ENCODE assay signal across 23 mouse cellular contexts in the genomic region with DNA sequence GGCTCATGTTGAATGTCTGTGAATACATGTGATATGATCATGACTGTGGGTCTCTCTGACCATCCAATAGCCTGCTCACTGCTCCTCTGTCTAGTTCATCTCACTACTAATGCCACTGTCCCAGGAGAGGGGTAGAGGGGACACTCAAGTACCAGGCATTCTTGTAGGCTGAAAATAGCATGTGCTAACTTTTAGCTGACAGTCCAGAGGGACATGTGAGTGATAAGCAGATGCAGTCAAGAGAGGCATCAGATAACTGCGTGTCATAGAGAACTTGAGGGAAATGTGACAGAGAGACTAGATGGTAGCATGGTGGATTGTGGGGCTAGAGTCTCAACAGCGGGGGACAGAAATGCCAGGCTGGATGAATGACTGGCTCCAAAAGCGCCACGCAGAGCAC.
DNase-seq lines count a peak whose midpoint lies in the region; ATAC-seq lines count a peak whose summit lies in the region.
"Had no signal": no experiment of that assay in that cellular context is flagged by ENCODE, and none has a peak within 500 bp of the region (broad histone marks: within the 10 kb centered on the region; RNA-seq: fewer than 3 reads in every experiment).

No protein-coding gene starts in this region.

- peaks cover 54% of the 10 kb centered on the region for H3K4me1 ChIP-seq in heart, embryonic 10.5 days
- peaks cover 58% of the 10 kb centered on the region for H3K4me1 ChIP-seq in heart, embryonic 13.5 days
- peaks cover 20% of the 10 kb centered on the region for H3K4me1 ChIP-seq in heart, embryonic 16.5 days (ENCODE audit: control insufficient read depth, insufficient read depth, low read length)
- H3K4me1 ChIP-seq: hindbrain, embryonic 12.5 days had no signal

- WGBS in heart, embryonic 10.5 days, result 43% methylated on average over 4 of the region's 4 CpGs
- 30% methylated on average over 4 of the region's 4 CpGs for WGBS in heart, embryonic 13.5 days
- WGBS in heart, embryonic 16.5 days, result 47% methylated on average over 4 of the region's 4 CpGs

- ATAC-seq in heart, embryonic 13.5 days (ENCODE audit: extremely low read depth, insufficient number of reproducible peaks, low FRiP score, low TSS enrichment), result peak; percentile 56; the same call in 1 of the 2 replicates
- peak; percentile 83 for ATAC-seq in heart, embryonic 16.5 days (replicated peaks; ENCODE audit: extremely low read depth, insufficient read depth, low FRiP score)
- ATAC-seq: activated CD4-positive, CD25-positive, alpha-beta regulatory T cell, adult 4 months; forebrain, embryonic 13.5 days; forebrain, postnatal 0 days; intestine, postnatal 0 days had no signal

- peaks cover 22% of the 10 kb centered on the region for H3K36me3 ChIP-seq in heart, embryonic 10.5 days
- peaks cover 24% of the 10 kb centered on the region for H3K36me3 ChIP-seq in heart, embryonic 13.5 days
- H3K36me3 ChIP-seq in heart, embryonic 16.5 days (ENCODE audit: control insufficient read depth, insufficient read depth), result peaks cover 2% of the 10 kb centered on the region; the same call in 1 of the 2 replicates
- H3K36me3 ChIP-seq: forebrain, embryonic 10.5 days; hindbrain, embryonic 12.5 days; hindbrain, embryonic 15.5 days had no signal

- H3K9me3 ChIP-seq in heart, embryonic 10.5 days, result no peaks in the 10 kb centered on the region
- no peaks in the 10 kb centered on the region for H3K9me3 ChIP-seq in heart, embryonic 13.5 days
- no peaks in the 10 kb centered on the region for H3K9me3 ChIP-seq in heart, embryonic 16.5 days (replicated peaks; ENCODE audit: control insufficient read depth, low read length)
- H3K9me3 ChIP-seq: forebrain, embryonic 10.5 days; forebrain, embryonic 13.5 days; hindbrain, embryonic 12.5 days; hindbrain, embryonic 15.5 days had no signal

- no peak overlapping the region for H3K4me3 ChIP-seq in heart, embryonic 10.5 days
- no peak overlapping the region for H3K4me3 ChIP-seq in heart, embryonic 13.5 days
- H3K4me3 ChIP-seq in heart, embryonic 16.5 days (ENCODE audit: low read length), result no peak overlapping the region
- H3K4me3 ChIP-seq: forebrain, embryonic 10.5 days; forebrain, embryonic 13.5 days; gastrocnemius, adult 2 months; hindbrain, embryonic 12.5 days; hindbrain, embryonic 15.5 days had no signal

- H3K27ac ChIP-seq in heart, embryonic 10.5 days, result peak overlapping the region; percentile 79
- H3K27ac ChIP-seq in heart, embryonic 13.5 days (replicated peaks), result peak overlapping the region; percentile 86
- H3K27ac ChIP-seq in heart, embryonic 16.5 days (ENCODE audit: low read length), result peak overlapping the region; percentile 86
- H3K27ac ChIP-seq: forebrain, embryonic 10.5 days; forebrain, embryonic 13.5 days; gastrocnemius, adult 2 months; hindbrain, embryonic 12.5 days; hindbrain, embryonic 15.5 days had no signal

- intact Hi-C loops in heart, postnatal 25 days (cut with DNase I), result no loop called here

- peak overlapping the region; percentile 38 for H3K4me2 ChIP-seq in heart, embryonic 13.5 days
- H3K4me2 ChIP-seq in heart, embryonic 16.5 days (ENCODE audit: low read depth, low read length), result peak overlapping the region; percentile 16; the same call in 1 of the 2 replicates
- H3K4me2 ChIP-seq: forebrain, embryonic 13.5 days; hindbrain, embryonic 12.5 days; hindbrain, embryonic 15.5 days had no signal

- no peak overlapping the region for H3K9ac ChIP-seq in heart, embryonic 13.5 days
- H3K9ac ChIP-seq in heart, embryonic 16.5 days (ENCODE audit: low read length), result no peak overlapping the region
- H3K9ac ChIP-seq: forebrain, embryonic 13.5 days; forebrain, postnatal 0 days; hindbrain, embryonic 12.5 days; hindbrain, embryonic 15.5 days had no signal

- DNase-seq in heart, adult 11 months, result peak; percentile 92
- DNase-seq in heart, postnatal 4 days, result no peak
- no peak for DNase-seq in heart, embryonic 10.5 days (ENCODE audit: low spot score)
- no peak for DNase-seq in heart, postnatal 25 days (ENCODE audit: low spot score)
- no peak for DNase-seq in gastrocnemius, postnatal 10 days
- no peak for DNase-seq in adrenal gland, adult 18-20 months (ENCODE audit: low spot score in 2 of 2)
- DNase-seq: adrenal gland, postnatal 10 days; adrenal gland, postnatal 36 days; cerebellum, adult 18-20 months; cerebellum, adult 9-10 months; cerebellum, postnatal 14 days; forebrain, postnatal 0 days; gastrocnemius, adult 2 months; gastrocnemius, postnatal 25 days; kidney, adult 2 months had no signal

- no peaks in the 10 kb centered on the region for H3K27me3 ChIP-seq in heart, embryonic 10.5 days (ENCODE audit: insufficient read depth, poor library complexity, severe bottlenecking)
- no peaks in the 10 kb centered on the region for H3K27me3 ChIP-seq in heart, embryonic 13.5 days (replicated peaks)
- no peaks in the 10 kb centered on the region for H3K27me3 ChIP-seq in heart, embryonic 16.5 days (ENCODE audit: control insufficient read depth, insufficient read depth, low read length)
- H3K27me3 ChIP-seq: forebrain, embryonic 13.5 days; hindbrain, embryonic 12.5 days; hindbrain, embryonic 15.5 days had no signal
